Mouse (Mus musculus) liver, adult 2 months (tissue): ENCODE data around the gene Otulinl.
A peak's percentile ranks its signal among the peaks of the same experiment; 100 is the strongest.

ENCODE experiments used
- CTCF ChIP-seq: fragments of 200-500 bp; IDR thresholded peaks from 2 replicates; pipeline ENCODE4 v1.5.1; 2011; ENCODE audit warnings: low read depth, low read length, control low read depth
- POLR2A ChIP-seq: fragments of 200-500 bp; IDR thresholded peaks from 2 replicates; pipeline ENCODE4 v1.6.1; 2011; ENCODE audit warnings: low read length, control low read depth; ENCODE audit not compliant: insufficient read depth; ENCODE audit errors: extremely low read depth

DNA sequence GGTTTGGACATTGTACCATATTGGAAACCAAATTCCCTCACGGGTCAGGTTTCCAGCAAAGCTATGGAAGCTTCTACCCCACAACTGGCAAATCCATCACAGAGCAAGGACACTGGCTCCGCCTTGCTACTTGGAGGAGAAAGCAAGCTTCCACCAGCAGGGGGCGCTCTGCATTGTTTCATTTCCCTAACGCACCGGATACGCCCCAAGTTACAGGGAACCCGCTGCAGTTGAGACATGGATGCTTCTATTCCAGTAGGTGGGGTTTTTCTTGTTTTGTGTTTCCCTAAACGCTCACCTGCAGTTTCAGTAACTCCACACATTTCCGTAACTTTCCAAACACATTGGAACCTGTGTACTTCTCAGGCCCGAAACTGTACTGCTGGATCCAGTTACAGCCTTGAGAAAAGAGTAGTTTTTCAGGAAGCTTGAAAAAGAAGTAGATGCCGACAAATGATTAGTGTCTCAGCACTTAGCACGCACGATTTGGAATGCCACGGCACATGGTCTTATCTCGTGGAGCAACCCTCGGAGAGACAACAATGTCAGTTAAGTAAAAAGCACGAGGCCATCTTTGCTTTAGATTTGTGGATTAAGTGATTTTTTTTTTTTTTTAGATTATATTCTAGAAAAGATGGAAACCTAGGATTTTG, 21.7 kb downstream of the Otulinl start:
- peak; percentile 88 for TF ChIP-seq CTCF
- TF ChIP-seq POLR2A: no peak
